Mouse (Mus musculus) hematopoietic stem cell, adult 5-6 weeks (primary cell): ENCODE results near the gene Zfp605. TPM values are rescaled to one million over a fixed set of nuclear protein-coding genes. Genes with fewer than 3 reads are reported as not detected.
"Not testable (repeated sequence)": the region's sequence is repeated elsewhere in the genome, so short reads cannot be mapped to it uniquely, and the experiment has no call there.

Source experiments
- ATAC-seq, 2 experiments: fragments of 125-278 bp in 1 of 2; replicated peaks in 1 of 2; 2 replicates each; pipeline ENCODE4 v1.8.0; 2016 to 2017; ENCODE audit warnings: inconsistent platforms in 2 of 2, mild to moderate bottlenecking in 2 of 2, moderate number of reproducible peaks in 2 of 2, low read depth in 1 of 2, moderate TSS enrichment in 1 of 2; ENCODE audit not compliant: low FRiP score in 2 of 2, poor library complexity in 2 of 2, severe bottlenecking in 2 of 2, insufficient read depth in 1 of 2, low TSS enrichment in 1 of 2
- total RNA-seq: library from RNA; stranded (forward); fragments of 172-1452, 232-1000 nt; gene quantifications from 2 replicates; pipeline ENCODE4 v1.2.3, GENCODE M21; 2017

Zfp605 gene
- total RNA-seq, 1 experiment from 2014 or later, result 16.3 TPM

DNA sequence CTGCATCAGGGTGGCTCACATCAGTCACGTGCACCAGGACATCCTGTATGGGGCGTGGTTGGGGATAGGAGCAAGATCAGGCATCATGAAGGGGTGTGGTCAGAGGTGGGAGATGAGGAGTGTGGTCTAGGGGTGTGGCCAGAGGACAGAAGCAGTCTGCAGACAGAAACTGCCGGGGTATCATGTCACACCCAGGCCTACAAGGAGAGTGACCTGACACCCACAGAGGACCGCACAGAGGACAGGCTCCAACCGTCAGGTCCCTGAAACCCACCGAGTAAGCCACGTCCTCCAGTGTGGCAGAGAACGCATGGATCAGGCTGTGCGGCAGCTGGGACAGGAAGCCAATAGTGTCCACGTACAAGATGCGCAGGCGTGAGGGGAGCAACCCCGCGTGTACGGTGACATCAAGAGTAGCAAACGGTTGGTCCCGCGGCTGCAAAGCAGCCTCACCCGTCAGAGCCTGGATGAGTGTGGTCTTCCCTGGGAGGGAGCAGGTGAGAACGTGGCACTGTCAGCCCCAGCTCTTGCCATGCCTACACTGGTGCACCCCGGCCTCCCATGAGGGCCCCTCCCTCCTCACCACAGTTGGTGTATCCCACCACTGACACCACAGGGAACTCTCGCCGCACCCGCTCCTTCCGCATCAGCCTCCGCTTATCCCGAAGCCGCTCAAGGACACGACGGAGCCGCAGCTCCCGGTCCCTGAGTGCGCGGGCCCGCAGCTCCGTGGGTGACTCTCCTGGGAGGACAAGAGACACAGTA is 5.1 kb upstream of the Zfp605 start:
- ATAC-seq, result no peak

DNA sequence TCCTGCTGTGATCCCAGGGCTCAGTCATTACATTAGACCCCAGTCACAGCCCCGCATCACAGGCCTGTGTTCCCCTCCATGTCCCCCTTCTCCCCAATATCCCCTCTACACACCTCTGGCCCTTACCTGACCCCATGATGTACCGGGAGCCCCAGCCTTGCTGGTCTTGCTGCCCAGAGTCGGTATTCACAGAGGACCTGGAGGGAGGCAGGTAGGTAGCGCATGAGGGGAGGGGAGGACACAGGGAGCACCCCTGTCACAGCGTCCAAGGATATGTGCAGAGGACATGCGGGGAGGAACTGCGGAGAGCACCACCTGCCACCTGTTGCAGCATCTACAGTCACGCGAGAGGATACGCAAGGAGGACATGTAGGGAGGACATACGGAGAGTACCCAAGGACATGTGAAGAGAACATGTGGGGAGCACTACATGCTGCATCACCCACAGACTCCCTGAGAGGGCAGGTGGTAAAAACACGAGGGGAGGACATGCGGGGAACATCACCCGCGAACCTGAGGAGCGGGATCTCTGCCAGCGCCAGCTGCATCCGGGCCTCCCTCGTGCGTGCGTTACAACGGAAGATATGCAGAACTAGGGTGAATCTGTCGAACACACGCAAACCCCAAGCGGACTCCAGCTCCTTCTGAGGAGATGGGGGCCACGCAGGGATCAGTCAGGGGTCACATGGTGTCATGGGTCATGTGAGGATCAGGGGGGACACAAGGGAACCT is 3.6 kb upstream of the Zfp605 start:
- ATAC-seq, result no peak

DNA sequence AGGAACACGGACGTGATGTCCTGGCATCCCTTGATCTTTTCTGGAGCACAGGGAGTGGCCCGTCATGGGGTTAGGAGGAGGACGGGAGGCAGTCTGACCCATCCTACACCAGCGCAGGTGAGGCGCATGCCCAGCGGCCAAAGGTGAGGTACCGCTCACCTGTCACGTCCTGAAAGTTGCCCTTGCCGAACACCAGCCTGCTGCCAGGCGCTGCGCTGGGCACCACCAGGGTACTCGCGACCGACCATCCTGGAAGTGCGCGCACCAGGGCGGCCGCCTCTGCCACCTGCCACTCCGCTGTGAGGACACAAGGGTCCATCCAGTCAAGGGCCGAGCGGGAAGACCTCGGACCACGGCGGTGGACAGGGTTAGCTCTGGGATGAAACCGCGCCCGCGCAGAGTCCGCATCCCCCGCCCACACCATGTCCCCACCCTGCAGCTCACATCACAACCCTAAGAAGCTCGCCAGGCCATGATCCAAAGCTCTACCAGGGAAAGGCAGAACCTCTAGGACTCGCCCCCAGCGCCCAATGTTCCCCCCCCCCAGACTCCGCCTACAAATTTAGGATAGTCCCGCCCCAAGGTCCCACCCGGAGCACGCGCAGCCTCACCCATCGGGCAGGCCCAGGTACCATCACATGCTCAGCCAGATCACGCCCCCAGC is 2.9 kb upstream of the Zfp605 start:
- no peak for ATAC-seq

DNA sequence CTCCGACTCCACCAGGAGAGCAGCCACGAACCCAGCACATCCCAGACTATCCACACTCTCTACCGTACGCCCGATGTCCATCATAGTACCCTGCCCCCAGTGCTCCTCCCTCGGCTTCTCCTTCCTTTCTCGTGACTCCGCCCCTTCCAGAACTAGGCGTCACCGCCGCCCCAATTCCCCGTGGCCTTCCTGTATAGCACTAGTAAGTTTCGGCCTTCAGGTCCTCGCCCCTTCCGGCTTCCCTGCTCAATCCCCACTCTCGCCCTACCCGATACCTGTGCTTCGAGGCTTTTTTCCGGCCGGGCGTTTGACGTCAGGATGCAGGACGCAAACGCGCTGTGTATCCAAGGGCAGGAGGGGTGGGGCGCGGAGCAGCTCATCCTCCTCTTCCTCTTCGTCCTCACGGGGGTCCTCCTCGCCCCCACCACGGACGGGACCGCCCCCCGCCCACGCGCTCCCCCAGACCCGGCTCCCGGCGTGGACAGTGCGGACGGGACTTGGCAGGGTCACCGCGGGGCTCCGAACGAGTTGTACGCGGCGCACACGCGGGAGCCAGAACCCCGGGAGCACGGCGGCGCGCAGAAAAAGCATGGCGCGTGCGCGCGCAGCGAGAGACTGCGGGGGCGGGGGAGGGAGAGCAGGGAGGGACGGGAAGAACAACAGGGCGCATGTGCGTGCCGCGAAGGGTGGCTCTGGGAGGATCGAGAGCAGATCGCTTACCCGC is 2.1 kb upstream of the Zfp605 start, which contains the start of gene Gtpbp6:
Gene Gtpbp6 (minus strand): TSS at position 617 of the 724 bp plus-strand sequence.
- ATAC-seq, result peak; percentile 76 to 86

DNA sequence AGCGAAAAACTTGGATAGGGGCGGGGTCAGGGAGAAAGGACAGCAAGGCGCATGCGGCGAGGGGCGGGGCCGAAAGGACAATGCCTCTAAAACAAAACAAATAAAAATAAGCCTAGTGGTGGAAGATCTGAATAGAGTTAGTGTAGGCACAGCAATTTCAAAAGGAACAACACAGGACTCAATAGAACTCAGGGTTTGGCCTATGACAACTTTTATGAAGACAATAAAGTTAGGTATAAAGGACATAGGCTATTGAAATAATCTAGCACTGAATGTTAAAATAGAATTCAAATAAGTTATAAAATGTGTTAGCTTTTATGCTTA is 1.6 kb upstream of the Zfp605 start:
- no peak; a peak in 2 of 4 replicates for ATAC-seq

DNA sequence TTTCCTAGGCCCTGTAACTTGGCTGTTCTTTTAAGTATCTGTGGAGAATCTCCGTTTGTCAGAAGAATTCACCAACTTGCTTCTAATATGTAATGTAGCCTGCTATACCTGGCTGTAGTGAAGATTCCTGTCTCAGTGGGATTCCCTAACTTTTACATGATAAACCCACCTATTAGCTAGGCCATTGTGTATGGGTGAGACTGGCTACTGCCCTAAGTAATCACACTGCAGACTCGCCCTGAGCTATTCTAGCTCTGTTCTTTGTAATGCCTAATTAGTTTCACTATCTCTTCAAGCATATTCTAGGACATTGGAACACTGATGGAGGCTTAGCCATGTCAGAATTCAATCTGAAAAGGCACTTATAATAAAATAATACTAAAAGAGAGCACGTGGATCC is 12.5 kb downstream of the Zfp605 start:
- ATAC-seq, result not testable (repeated sequence)

DNA sequence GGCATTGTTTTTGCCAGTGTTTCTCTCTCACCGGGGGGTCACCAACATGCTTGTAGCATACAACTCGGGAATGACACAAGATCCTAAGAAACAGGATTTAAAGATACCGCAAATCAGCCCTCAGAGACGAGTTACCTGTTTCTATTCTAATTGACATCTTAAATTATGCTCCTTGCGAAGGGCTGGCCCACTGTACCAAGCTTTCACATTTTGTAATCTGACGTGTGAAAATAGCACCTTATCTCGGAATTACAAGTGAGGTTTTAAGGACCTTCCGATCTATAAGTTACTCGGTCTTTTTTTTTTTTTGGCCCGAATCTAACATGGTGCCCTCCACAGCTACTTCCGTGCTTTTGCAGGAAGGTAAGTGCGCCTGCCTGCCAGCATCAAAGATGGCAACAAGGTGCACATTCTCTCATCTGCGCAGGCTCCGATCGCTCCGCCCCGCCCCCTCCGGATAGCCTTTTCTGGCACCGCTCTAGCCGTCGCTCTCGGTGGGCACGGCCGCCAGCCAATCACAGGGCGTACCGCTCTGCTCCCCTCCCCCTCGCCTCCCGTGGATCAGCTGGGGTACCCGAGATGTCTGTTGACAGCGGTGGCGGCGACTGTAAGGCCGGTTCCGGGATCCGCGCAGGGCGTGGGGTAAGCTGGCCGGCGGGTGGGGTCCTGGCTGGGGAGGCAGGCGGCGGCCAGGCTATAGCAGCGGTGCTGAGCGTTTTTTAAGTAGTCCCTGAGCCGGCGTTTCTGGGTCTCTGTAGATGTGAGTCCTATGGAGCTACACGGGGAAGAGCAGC is 25.6 kb downstream of the Zfp605 start, which contains the start of gene Chfr:
Gene Chfr (plus strand): TSS at position 550 of the 794 bp plus-strand sequence.
- peak; percentile 98 to 99 for ATAC-seq

DNA sequence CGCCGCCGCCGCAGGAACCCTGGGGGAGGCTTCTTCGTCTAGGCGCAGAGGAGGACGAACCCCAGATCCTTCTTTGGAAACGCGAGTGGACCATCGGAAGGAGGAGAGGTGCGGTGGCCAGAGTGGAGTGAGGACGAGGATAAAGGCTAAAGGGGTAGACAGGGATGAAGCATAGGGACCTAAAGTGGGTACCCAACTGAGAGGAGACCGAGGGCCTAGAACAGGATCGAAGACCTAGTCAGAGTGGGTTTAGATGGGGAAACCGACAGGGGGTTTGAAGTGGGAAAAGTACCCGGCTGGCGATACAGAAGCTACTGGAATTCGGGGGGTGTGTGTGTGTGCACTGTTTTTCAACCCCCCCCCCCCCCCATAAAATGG is 26.2 kb downstream of the Zfp605 start:
- ATAC-seq, result no peak; a peak in 1 of 4 replicates

DNA sequence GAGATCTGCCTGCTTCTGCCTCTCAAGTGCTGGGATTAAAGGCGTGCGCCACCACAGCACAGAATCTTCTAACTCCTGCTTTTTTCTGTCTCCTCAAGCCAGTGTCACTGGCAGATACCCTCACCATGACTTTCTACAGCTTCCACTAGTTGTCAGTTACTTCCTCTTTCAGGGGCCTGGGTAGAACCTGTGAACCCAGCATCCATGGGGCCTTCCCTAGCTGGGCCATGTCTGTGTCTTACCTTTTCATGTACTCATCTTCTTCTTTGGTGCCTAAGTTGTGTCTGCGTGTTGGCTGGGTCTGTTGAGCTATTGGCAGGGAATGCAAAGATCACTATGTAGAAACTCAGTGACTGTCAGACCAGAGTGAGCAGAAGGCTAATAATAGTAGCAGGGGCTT is 27.9 kb downstream of the Zfp605 start:
- ATAC-seq, result no peak

DNA sequence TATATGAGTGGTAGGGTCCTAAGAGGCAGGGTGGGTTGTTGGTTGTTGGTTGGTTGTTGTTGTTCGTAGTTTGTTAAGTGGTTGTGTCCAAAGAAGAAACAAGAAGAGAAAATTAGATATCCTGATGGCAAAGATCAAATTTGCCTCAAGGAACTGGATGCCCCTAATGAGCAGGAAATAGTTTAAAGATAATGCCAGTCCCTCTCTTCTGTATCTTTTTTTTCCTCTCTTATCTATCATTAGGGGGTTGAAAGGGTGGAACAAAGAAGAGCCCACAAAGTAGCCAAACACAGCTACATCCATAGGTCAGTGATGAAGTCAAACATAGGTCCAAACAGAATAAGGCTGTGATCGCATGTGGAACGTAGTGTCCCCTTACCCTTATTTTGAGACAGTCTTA is 29.4 kb downstream of the Zfp605 start:
- no peak for ATAC-seq

DNA sequence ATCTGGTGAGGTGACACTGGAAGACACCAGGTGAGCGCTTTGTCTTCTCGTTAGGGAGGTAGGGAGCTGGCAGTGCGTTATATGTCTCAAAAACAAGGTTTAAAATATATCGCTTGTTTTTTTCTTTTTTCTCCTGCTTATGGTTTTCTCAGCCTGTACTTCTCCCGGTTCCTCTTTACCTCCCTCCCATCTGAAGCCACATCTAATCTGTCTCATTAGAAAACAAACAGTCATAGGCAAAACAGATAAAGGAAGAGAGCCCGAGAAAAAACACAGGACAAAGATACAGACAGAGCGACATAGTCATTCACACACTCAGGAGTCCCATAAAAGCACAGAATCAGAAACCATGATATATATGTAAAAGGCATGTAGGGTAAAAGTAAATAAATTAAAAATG is 30.5 kb downstream of the Zfp605 start:
- no peak for ATAC-seq

DNA sequence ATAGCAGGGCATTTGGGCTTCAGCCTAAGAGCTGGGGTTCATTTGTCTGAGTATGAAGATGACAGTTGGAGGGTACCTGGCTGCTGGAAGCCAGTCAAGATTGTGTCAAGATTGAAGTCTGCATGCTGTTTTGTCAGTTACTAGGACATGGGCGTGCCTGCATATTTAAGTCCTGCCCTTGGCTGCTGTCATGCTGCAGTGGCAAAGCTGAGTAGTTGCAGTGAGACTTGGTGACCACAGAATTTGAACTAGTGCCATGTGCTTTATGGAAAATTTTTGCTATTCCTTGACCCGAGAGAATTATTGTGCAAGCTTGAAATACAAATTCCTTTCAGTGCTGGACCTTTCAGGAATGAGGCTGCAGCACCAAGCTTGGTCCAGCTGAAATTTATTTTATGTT is 32.4 kb downstream of the Zfp605 start:
- no peak for ATAC-seq

DNA sequence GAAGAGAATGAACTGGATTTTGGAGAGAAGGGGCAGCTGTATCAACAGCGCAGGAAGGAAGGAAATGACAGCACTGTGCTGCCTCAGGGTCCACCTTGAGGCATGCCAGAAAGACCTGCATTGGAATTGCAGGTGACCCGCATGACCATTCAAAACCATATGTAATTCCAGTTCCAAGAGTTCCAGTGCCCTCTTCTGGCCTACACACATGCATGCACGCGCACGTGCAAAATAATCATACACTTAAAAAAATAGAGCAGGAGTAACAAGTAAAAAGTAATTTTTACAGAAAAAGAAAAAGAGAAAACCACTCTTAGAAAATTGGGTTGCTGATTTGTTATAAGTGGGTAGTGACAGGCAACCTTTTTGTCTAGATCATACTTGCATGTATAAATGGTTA is 33.1 kb downstream of the Zfp605 start:
- peak in 1 of 2 experiments; percentile 68; a peak in 2 of 4 replicates for ATAC-seq

DNA sequence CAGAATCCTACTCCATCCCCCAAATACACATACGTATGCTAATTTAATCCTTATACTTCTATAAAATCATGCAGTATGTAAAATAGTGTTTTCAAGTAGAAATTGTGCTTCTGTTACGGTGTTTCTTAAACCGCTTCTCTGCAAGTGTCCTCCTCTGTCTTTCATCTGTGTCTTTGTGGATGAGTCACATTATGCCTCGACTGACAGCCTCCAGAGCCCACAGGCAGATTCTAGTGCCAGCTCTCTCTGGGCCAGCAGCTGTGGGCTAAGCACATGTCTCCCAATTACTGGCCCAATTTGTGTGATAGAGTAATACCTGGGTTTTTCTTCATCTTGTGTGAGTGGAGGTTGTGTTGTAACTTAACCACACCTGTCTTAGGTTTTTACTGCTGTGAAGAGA is 59.5 kb downstream of the Zfp605 start:
- no peak for ATAC-seq

DNA sequence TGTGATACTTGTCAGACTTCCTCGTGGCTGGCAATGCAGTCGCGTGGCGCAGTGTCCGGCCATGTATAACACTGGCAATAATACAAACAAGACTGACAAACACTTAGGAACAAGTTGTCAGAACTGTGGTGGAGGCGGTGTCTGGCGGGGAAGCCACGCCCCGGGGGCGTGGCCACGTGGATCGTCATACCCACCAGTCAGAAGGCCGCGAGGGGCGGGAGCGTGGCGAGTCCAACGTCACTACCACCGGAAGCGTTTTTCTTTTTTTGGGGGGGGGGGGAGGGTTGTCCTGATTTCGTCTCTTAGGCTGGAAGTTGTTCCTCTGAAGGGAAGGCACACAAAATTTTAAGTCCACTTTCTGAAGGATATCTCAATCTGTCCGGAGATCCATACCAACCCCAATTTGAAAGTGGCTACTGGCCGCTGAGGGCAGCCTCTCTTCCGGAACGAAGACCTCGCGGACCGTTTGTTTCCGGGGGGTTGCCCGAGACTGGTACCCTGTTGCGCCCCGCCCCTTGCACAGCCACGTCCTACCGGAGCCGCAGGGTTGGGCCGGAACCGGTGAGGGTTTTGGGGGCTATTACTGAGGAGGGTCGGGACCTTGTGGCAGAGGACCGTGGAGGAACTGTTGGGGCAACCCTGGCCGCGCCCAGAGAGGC is 66.6 kb downstream of the Zfp605 start, which contains the start of gene Golga3:
Gene Golga3 (plus strand): TSS at position 340 of the 659 bp plus-strand sequence.
- peak; percentile 92 for ATAC-seq

DNA sequence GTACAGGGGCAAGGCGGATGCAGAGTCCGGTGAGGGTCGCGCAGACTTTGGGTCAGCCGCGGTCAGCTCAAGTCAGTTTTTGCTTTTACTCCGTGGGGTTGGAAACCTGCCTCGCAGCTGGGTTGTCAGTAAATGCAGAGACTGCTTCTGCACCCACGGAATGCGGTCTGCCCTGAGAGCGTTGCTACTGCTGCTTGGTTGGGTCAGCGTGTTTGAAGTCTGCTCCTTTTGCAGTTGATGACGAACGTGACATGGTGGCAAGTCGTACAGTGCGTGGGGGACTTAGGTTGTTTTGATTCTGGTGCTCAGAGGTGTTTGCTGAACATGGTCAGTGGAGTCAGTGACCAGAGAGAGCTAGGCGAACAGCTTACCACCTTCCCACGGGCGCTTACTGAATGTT is 67.1 kb downstream of the Zfp605 start:
- ATAC-seq, result peak; percentile 3 to 19; a peak in 3 of 4 replicates
